Mouse (Mus musculus) neutrophil, adult 5-6 weeks (primary cell): ENCODE data around the gene Kank4. TPM values are rescaled to one million over a fixed set of nuclear protein-coding genes. Genes with fewer than 3 reads are reported as not detected.

Experiments
- ATAC-seq: fragments of 151-379, 151-347 bp; 2 replicates; pipeline ENCODE4 v1.8.0; 2017; ENCODE audit warnings: mild to moderate bottlenecking, moderate TSS enrichment; ENCODE audit not compliant: insufficient number of reproducible peaks, poor library complexity, low FRiP score, severe bottlenecking; ENCODE audit errors: extremely low read depth
- total RNA-seq: library from RNA; stranded (forward); fragments of 200-1000 nt; gene quantifications from 2 replicates; pipeline ENCODE4 v1.2.3, GENCODE M21; 2017

Gene Kank4
- total RNA-seq, 1 experiment from 2014 or later, result not detected

- ATAC-seq, result no peak
Observed at GRCm38 (mm10) chr4:98789861-98790311, 27.5 kb downstream of the Kank4 start.

GRCm38 (mm10) chr4:98789133-98789765 is 28.1 kb downstream of the Kank4 start:
- ATAC-seq, result no peak

- no peak for ATAC-seq
Observed at GRCm38 (mm10) chr4:98786281-98786680, 31.1 kb downstream of the Kank4 start.

GRCm38 (mm10) chr4:98785851-98786250 is 31.5 kb downstream of the Kank4 start:
- ATAC-seq, result no peak

GRCm38 (mm10) chr4:98778219-98778618 is 39.1 kb downstream of the Kank4 start:
- ATAC-seq, result no peak

- ATAC-seq, result no peak
Observed at GRCm38 (mm10) chr4:98777464-98777863, 39.9 kb downstream of the Kank4 start.

- no peak for ATAC-seq
Observed at GRCm38 (mm10) chr4:98776721-98777427, 40.5 kb downstream of the Kank4 start.

GRCm38 (mm10) chr4:98773785-98774184 is 43.6 kb downstream of the Kank4 start:
- ATAC-seq, result no peak

- no peak for ATAC-seq
Observed at GRCm38 (mm10) chr4:98767134-98768133, 49.9 kb downstream of the Kank4 start.

GRCm38 (mm10) chr4:98758872-98759518 is 58.3 kb downstream of the Kank4 start:
- ATAC-seq, result no peak

GRCm38 (mm10) chr4:98758012-98758821 is 59.1 kb downstream of the Kank4 start:
- no peak for ATAC-seq

GRCm38 (mm10) chr4:98756141-98756540 is 61.2 kb downstream of the Kank4 start:
- ATAC-seq, result no peak

- ATAC-seq, result no peak
Observed at GRCm38 (mm10) chr4:98754456-98754855, 62.9 kb downstream of the Kank4 start.

- ATAC-seq, result no peak
Observed at GRCm38 (mm10) chr4:98743906-98744210, 73.5 kb downstream of the Kank4 start.

- ATAC-seq, result no peak
Observed at GRCm38 (mm10) chr4:98743209-98743905, 74.0 kb downstream of the Kank4 start.

GRCm38 (mm10) chr4:98739753-98740152 is 77.6 kb downstream of the Kank4 start:
- no peak for ATAC-seq

GRCm38 (mm10) chr4:98733660-98734059 is 83.7 kb downstream of the Kank4 start:
- no peak for ATAC-seq

GRCm38 (mm10) chr4:98728716-98729115 is 88.6 kb downstream of the Kank4 start:
- no peak for ATAC-seq
